Mouse (Mus musculus) embryonic fibroblast, embryonic 13.5 days (primary cell): ENCODE data around the gene Itsn2.

Experiments
- CTCF ChIP-seq: IDR thresholded peaks from 2 replicates; pipeline ENCODE4 v1.5.1; 2011; ENCODE audit warnings: mild to moderate bottlenecking, control low read depth, low read length, moderate library complexity, borderline replicate concordance; ENCODE audit not compliant: insufficient read depth
- POLR2A ChIP-seq: IDR thresholded peaks from 2 replicates; pipeline ENCODE4 v1.6.1; 2011; ENCODE audit warnings: low read depth, mild to moderate bottlenecking, control low read depth, low read length, moderate library complexity

DNA sequence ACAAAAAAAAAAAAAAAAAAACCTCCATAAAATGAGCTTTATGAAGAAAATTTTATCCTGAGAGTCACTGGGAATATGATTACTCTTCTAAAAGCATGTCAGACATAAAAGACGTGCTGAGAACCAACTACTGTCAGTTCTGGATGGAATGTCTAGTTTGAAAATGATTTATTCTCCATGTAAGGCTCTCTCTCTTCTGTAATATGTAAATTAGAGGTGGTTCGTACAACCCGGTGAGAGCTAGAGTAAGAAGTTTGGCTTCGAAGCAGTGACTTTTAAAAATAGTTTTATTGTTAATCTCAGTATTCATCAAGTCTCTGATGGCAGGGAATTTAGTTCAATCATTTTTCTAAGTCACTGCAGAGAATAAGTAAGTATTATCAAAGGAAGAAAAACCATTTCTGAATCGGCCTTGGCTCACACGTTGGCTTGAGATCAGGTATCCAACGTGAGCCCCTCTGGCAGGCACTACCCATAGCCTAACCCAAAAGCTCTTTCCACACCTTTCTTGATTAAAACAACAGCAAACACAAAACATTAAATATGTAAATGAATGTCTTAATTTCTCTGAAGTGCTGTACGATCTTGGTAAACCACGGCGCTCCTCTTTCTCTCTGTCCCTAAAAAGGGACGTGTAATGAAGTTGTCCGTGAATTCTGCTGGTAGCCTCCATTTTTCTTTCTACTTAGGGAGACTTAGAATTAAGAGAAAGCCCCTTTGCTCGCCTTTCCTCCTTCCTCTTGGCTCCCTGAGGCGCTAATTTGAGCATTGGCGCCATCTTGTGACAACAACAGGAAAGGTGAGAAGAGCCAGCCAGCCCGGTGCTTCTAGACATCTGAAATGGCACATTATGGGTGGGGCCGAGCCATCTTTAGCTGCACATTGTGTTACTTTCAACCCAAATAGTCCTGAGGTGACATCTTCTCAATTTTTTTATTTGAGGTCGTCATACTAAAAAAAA lies 44.1 kb upstream of the Itsn2 start:
- no peak for TF ChIP-seq POLR2A
- peak; percentile 58; the same call in 1 of the 2 replicates for TF ChIP-seq CTCF
